ENCODE assay signal across 8 mouse cellular contexts in the genomic region with DNA sequence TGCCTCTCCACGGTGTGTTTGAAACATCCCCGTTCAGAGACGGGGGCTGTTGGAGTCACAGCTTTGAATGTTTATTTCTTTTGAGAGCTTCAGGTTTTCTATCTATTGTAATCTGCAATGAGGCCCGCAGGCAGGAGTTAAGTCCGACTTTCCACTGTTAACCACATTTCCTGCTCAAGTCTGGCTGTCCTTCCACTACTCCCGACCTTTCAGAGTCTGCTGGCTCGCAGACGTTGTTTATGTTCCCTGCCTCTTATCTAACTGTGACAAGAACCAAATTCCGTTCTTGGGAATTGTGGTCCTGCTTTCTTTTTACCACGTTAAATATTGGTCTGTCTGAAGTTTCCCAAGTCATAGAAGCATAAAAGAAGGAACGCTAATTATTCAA. TPM values are rescaled to one million over a fixed set of nuclear protein-coding genes. Genes with fewer than 3 reads are reported as not detected.
DNase-seq lines count a peak whose midpoint lies in the region; ATAC-seq and TF ChIP-seq lines count a peak whose summit lies in the region.
"Had no signal": no experiment of that assay in that cellular context is flagged by ENCODE, and none has a peak within 500 bp of the region (broad histone marks: within the 10 kb centered on the region; RNA-seq: fewer than 3 reads in every experiment).

No protein-coding gene starts in this region.

- H3K4me3 ChIP-seq in embryonic facial prominence, embryonic 13.5 days = 0 out of 2 replicates have a peak overlapping the region, but pooled peaks have one; percentile 6
- H3K4me3 ChIP-seq in intestine, embryonic 16.5 days (ENCODE audit: low read length) = 0 out of 2 replicates have a peak overlapping the region, but pooled peaks have one; percentile 4
- H3K4me3 ChIP-seq in lung, adult 2 months (replicated peaks; ENCODE audit: extremely low read depth, low read depth, low read length) = peak overlapping the region; percentile 59
- no peak overlapping the region for H3K4me3 ChIP-seq in forebrain, embryonic 12.5 days (replicated peaks)
- H3K4me3 ChIP-seq: forebrain, embryonic 15.5 days had no signal

- TF ChIP-seq CTCF in lung, adult 2 months (IDR thresholded peaks at IDR 0.05; ENCODE audit: insufficient read depth, low read length) = no peak

- peak overlapping the region; percentile 40 for H3K4me2 ChIP-seq in embryonic facial prominence, embryonic 13.5 days
- H3K4me2 ChIP-seq in intestine, embryonic 16.5 days (ENCODE audit: low read depth, low read length) = peak overlapping the region; percentile 15
- no peak overlapping the region for H3K4me2 ChIP-seq in forebrain, embryonic 12.5 days
- H3K4me2 ChIP-seq: forebrain, embryonic 15.5 days had no signal

- H3K9ac ChIP-seq in embryonic facial prominence, embryonic 13.5 days = peak overlapping the region; percentile 46; the same call in 1 of the 2 replicates
- peak overlapping the region; percentile 55; the same call in 1 of the 2 replicates for H3K9ac ChIP-seq in intestine, embryonic 16.5 days (ENCODE audit: low read depth, low read length)
- no peak overlapping the region for H3K9ac ChIP-seq in forebrain, embryonic 12.5 days
- H3K9ac ChIP-seq: forebrain, embryonic 15.5 days had no signal

- ATAC-seq in embryonic facial prominence, embryonic 13.5 days (ENCODE audit: insufficient number of reproducible peaks, insufficient read depth, low FRiP score, low TSS enrichment, low read depth) = no peak
- ATAC-seq in intestine, embryonic 16.5 days = peak; percentile 64
- no peak for ATAC-seq in forebrain, embryonic 12.5 days (ENCODE audit: low FRiP score)
- ATAC-seq: forebrain, embryonic 15.5 days had no signal

- peaks cover 22% of the 10 kb centered on the region for H3K4me1 ChIP-seq in embryonic facial prominence, embryonic 13.5 days
- H3K4me1 ChIP-seq in intestine, embryonic 16.5 days (ENCODE audit: control insufficient read depth, insufficient read depth, low read length) = peaks cover 17% of the 10 kb centered on the region
- peaks cover 8% of the 10 kb centered on the region for H3K4me1 ChIP-seq in lung, adult 2 months (ENCODE audit: control insufficient read depth, insufficient read depth, low read length)
- peaks cover under 1% of the 10 kb centered on the region; the same call in 1 of the 2 replicates for H3K4me1 ChIP-seq in forebrain, embryonic 12.5 days

- no peaks in the 10 kb centered on the region for H3K36me3 ChIP-seq in embryonic facial prominence, embryonic 13.5 days
- H3K36me3 ChIP-seq in intestine, embryonic 16.5 days (ENCODE audit: control insufficient read depth, insufficient read depth, low read length) = no peaks in the 10 kb centered on the region
- H3K36me3 ChIP-seq in forebrain, embryonic 12.5 days (replicated peaks) = no peaks in the 10 kb centered on the region
- H3K36me3 ChIP-seq: forebrain, embryonic 15.5 days had no signal

- DNase-seq in adipocyte (ENCODE audit: low spot score) (peak; percentile 50), MN1 (ENCODE audit: low spot score) (no peak)
- DNase-seq in lung, adult 2 months = peak; percentile 15
- no peak for DNase-seq in embryo, embryonic 9.5 days (ENCODE audit: extremely low spot score)

- H3K27me3 ChIP-seq in embryonic facial prominence, embryonic 13.5 days = no peaks in the 10 kb centered on the region
- H3K27me3 ChIP-seq in intestine, embryonic 16.5 days (replicated peaks; ENCODE audit: control insufficient read depth, insufficient read depth, low read length) = no peaks in the 10 kb centered on the region
- no peaks in the 10 kb centered on the region for H3K27me3 ChIP-seq in forebrain, embryonic 12.5 days
- H3K27me3 ChIP-seq: forebrain, embryonic 15.5 days had no signal

- 23% methylated on average over 11 of the region's 11 CpGs for WGBS in embryonic facial prominence, embryonic 13.5 days
- 18% methylated on average over 11 of the region's 11 CpGs for WGBS in intestine, embryonic 16.5 days
- WGBS in lung, adult 2 months = 7% methylated on average over 11 of the region's 11 CpGs
- WGBS in forebrain, embryonic 12.5 days = 72% methylated on average over 11 of the region's 11 CpGs

- H3K27ac ChIP-seq in embryonic facial prominence, embryonic 13.5 days = peak overlapping the region; percentile 66; the same call in 1 of the 2 replicates
- H3K27ac ChIP-seq in intestine, embryonic 16.5 days (ENCODE audit: low read length) = peak overlapping the region; percentile 74
- no peak overlapping the region for H3K27ac ChIP-seq in forebrain, embryonic 12.5 days
- H3K27ac ChIP-seq: forebrain, embryonic 15.5 days had no signal

- no peaks in the 10 kb centered on the region for H3K9me3 ChIP-seq in embryonic facial prominence, embryonic 13.5 days
- H3K9me3 ChIP-seq in intestine, embryonic 16.5 days (ENCODE audit: control insufficient read depth, low read length) = no peaks in the 10 kb centered on the region
- H3K9me3 ChIP-seq in forebrain, embryonic 12.5 days = no peaks in the 10 kb centered on the region
- H3K9me3 ChIP-seq: forebrain, embryonic 15.5 days had no signal

- no peak for TF ChIP-seq POLR2A in lung, adult 2 months (IDR thresholded peaks at IDR 0.05; ENCODE audit: borderline replicate concordance, extremely low read depth, low read depth, low read length)

RNA-seq across cellular contexts. Expression of a gene that starts 0.3 kb away (rescaled TPM):
- polyA plus RNA-seq in embryonic facial prominence, embryonic 13.5 days (2015; fragmentation: Nextera tagmentation; extraction: Ambion mirVana) = 2.8 and 3.1 TPM in 2 replicates
- polyA plus RNA-seq in intestine, embryonic 16.5 days (2015; fragmentation: Nextera tagmentation; extraction: Ambion mirVana) = 2.8 and 3.1 TPM in 2 replicates
- polyA plus RNA-seq in lung, adult 2 months (2012; rRNA removed) = 10.3 TPM in 2 replicates
- 0.55 and 0.63 TPM in 2 replicates for polyA plus RNA-seq in forebrain, embryonic 12.5 days (2016; fragmentation: Nextera tagmentation; extraction: Ambion mirVana)

RNA-seq across cellular contexts. Expression of a gene that starts 17.8 kb away (rescaled TPM):
- 101 and 192 TPM in 2 replicates for polyA plus RNA-seq in embryonic facial prominence, embryonic 13.5 days (2015; fragmentation: Nextera tagmentation; extraction: Ambion mirVana)
- polyA plus RNA-seq in intestine, embryonic 16.5 days (2015; fragmentation: Nextera tagmentation; extraction: Ambion mirVana) = 93.4 and 97.1 TPM in 2 replicates
- 3,073 and 5,313 TPM in 2 replicates for polyA plus RNA-seq in lung, adult 2 months (2012; rRNA removed)
- 6.2 and 7.2 TPM in 2 replicates for polyA plus RNA-seq in forebrain, embryonic 12.5 days (2016; fragmentation: Nextera tagmentation; extraction: Ambion mirVana)

RNA-seq across cellular contexts. Expression of a gene that starts 22.6 kb away (rescaled TPM):
- 0.98 and 2.6 TPM in 2 replicates for polyA plus RNA-seq in embryonic facial prominence, embryonic 13.5 days (2015; fragmentation: Nextera tagmentation; extraction: Ambion mirVana)
- polyA plus RNA-seq in intestine, embryonic 16.5 days (2015; fragmentation: Nextera tagmentation; extraction: Ambion mirVana) = 2.4 and 2.6 TPM in 2 replicates
- polyA plus RNA-seq in lung, adult 2 months (2012; rRNA removed) = 0.05 TPM in 1 of 2 replicates, not detected in the other
- 0.24 and 0.52 TPM in 2 replicates for polyA plus RNA-seq in forebrain, embryonic 12.5 days (2016; fragmentation: Nextera tagmentation; extraction: Ambion mirVana)
- polyA plus RNA-seq: forebrain, embryonic 15.5 days had no signal

RNA-seq across cellular contexts. Expression of a gene that starts 29.8 kb away (rescaled TPM):
- 110 and 112 TPM in 2 replicates for polyA plus RNA-seq in embryonic facial prominence, embryonic 13.5 days (2015; fragmentation: Nextera tagmentation; extraction: Ambion mirVana)
- polyA plus RNA-seq in intestine, embryonic 16.5 days (2015; fragmentation: Nextera tagmentation; extraction: Ambion mirVana) = 82.1 and 82.3 TPM in 2 replicates
- polyA plus RNA-seq in lung, adult 2 months (2012; rRNA removed) = 31.3 and 32.2 TPM in 2 replicates
- 137 and 146 TPM in 2 replicates for polyA plus RNA-seq in forebrain, embryonic 12.5 days (2016; fragmentation: Nextera tagmentation; extraction: Ambion mirVana)

RNA-seq across cellular contexts. Expression of a gene that starts 30.4 kb away (rescaled TPM):
- 2.2 and 4.3 TPM in 2 replicates for polyA plus RNA-seq in embryonic facial prominence, embryonic 13.5 days (2015; fragmentation: Nextera tagmentation; extraction: Ambion mirVana)
- 0.65 and 0.93 TPM in 2 replicates for polyA plus RNA-seq in intestine, embryonic 16.5 days (2015; fragmentation: Nextera tagmentation; extraction: Ambion mirVana)
- 0.57 and 1.0 TPM in 2 replicates for polyA plus RNA-seq in lung, adult 2 months (2012; rRNA removed)
- 1.1 and 1.9 TPM in 2 replicates for polyA plus RNA-seq in forebrain, embryonic 12.5 days (2016; fragmentation: Nextera tagmentation; extraction: Ambion mirVana)

Comparison
In these comparisons a context has a peak if more than half of its experiments do, and no peak if none do; other contexts are left out.
1. DNase-seq: peak in adipocyte (single experiment) and lung, adult 2 months (single experiment); none in embryo, embryonic 9.5 days (single experiment) and MN1 (single experiment).
2. RNA of a gene that starts 17.8 kb away (polyA plus RNA-seq): 3,073 to 5,313 TPM in lung, adult 2 months; 101 to 192 TPM in embryonic facial prominence, embryonic 13.5 days, 93.4 to 97.1 TPM in intestine, embryonic 16.5 days and 6.2 to 7.2 TPM in forebrain, embryonic 12.5 days; every median in the first group is over 10 times any median in the second.